Mouse (Mus musculus) embryonic fibroblast, embryonic 13.5 days (primary cell): ENCODE results near the gene Mki67.

Source experiments
- CTCF ChIP-seq: IDR thresholded peaks from 2 replicates; pipeline ENCODE4 v1.5.1; 2011; ENCODE audit warnings: mild to moderate bottlenecking, control low read depth, low read length, moderate library complexity, borderline replicate concordance; ENCODE audit not compliant: insufficient read depth
- POLR2A ChIP-seq: IDR thresholded peaks from 2 replicates; pipeline ENCODE4 v1.6.1; 2011; ENCODE audit warnings: low read depth, mild to moderate bottlenecking, control low read depth, low read length, moderate library complexity

DNA sequence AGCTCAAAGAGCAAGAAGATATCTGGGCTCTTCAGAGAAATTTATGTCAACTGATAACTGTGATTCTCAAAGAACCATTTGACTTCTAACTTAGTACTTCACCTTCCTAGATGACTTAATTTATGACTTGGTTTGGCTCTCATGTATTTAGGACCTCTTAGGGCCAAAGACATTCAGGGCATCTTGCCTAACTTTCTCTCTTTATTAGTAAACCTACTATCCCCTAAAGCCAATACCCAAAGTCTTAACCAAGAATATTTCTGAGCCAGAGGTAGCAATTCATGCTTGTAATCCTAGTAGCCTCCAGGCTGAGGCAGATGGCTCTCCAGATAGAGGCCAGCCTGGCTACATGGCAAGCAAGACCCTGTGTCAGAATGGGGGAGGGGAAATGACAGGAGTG lies 55.8 kb downstream of the Mki67 start:
- no peak for TF ChIP-seq POLR2A
- no peak for TF ChIP-seq CTCF
